Mouse (Mus musculus) heart, adult 2 months (tissue): ENCODE measurements at regions not wholly inside any gene's neighbourhood (a gene's known extent, or its start where the extent isn't known, plus 50 kb on each side); places are given as distances from the start of the nearest gene placed in this dataset.

Experiments used
- DNase-seq, 2 experiments: peaks; one replicate each; pipeline ENCODE4 v3.0.0; 2021
- H3K27ac ChIP-seq: fragments of 200-600 bp; 2 replicates; pipeline ENCODE4 v1.8.1; 2022
- H3K27me3 ChIP-seq: fragments of 200-500 bp; 2 replicates; pipeline ENCODE4 v1.6.1; 2012; ENCODE audit warnings: mild to moderate bottlenecking, low read length, inconsistent platforms, mixed read lengths; ENCODE audit not compliant: control insufficient read depth, insufficient read depth
- H3K36me3 ChIP-seq: fragments of 200-500 bp; 2 replicates; pipeline ENCODE4 v1.6.1; 2012; ENCODE audit warnings: low read length, inconsistent platforms; ENCODE audit not compliant: control insufficient read depth, insufficient read depth
- H3K4me1 ChIP-seq: fragments of 200-500 bp; 2 replicates; pipeline ENCODE4 v1.6.1; 2011; ENCODE audit warnings: low read length; ENCODE audit not compliant: control insufficient read depth, insufficient read depth
- H3K4me3 ChIP-seq: fragments of 200-600 bp; 2 replicates; pipeline ENCODE4 v1.8.1; 2022
- H3K79me2 ChIP-seq: fragments of 200-500 bp; replicated peaks from 2 replicates; pipeline ENCODE4 v1.6.1; 2012; ENCODE audit warnings: mild to moderate bottlenecking, inconsistent platforms, low read length, moderate library complexity, mixed read lengths; ENCODE audit not compliant: control insufficient read depth, insufficient read depth
- H3K9ac ChIP-seq: fragments of 200-500 bp; 2 replicates; pipeline ENCODE4 v1.6.1; 2012; ENCODE audit warnings: low read depth, mild to moderate bottlenecking, control low read depth, inconsistent platforms, low read length, mixed read lengths
- CTCF ChIP-seq: fragments of 200-600 bp; IDR thresholded peaks from 2 replicates; pipeline ENCODE4 v1.8.1; 2022; ENCODE audit warnings: antibody characterized with exemption, mild to moderate bottlenecking, moderate library complexity
- EP300 ChIP-seq: fragments of 200-500 bp; IDR thresholded peaks from 2 replicates; pipeline ENCODE4 v1.6.1; 2011; ENCODE audit warnings: low read depth, low read length, control low read depth; ENCODE audit not compliant: insufficient read depth
- POLR2A ChIP-seq: fragments of 200-500 bp; IDR thresholded peaks from 2 replicates; pipeline ENCODE4 v1.6.1; 2011; ENCODE audit warnings: mild to moderate bottlenecking, low read depth, low read length, control low read depth; ENCODE audit not compliant: insufficient read depth
- WGBS: fragments of 180-500 bp; shearing (Covaris S2); methylation state at CpG from one replicate; pipeline ENCODE4 v1.1.7; 2018; 5-methylcytosine and 5-hydroxymethylcytosine counted together
- intact Hi-C: fragments of 180-260 bp; cut with DNase I; formaldehyde crosslinking; loops from one replicate; pipeline ENCODE4 v1.15.1; 2025

- Histone ChIP-seq H3K27me3 (no peaks in the 10 kb centered on the region), H3K36me3 (no peaks in the 10 kb centered on the region), H3K4me1 (no peaks in the 10 kb centered on the region; the same call in 1 of the 2 replicates), H3K79me2 (no peaks in the 10 kb centered on the region), H3K9ac (no peak overlapping the region), H3K4me3 (no peak overlapping the region), H3K27ac (no peak overlapping the region)
- no peak for TF ChIP-seq CTCF
- TF ChIP-seq POLR2A: no peak
- TF ChIP-seq EP300: no peak
- WGBS: 67% methylated on average over 3 of the region's 3 CpGs
- intact Hi-C loops: no loop called here
- peak in 1 of 2 experiments; percentile 15 for DNase-seq
Measured at GRCm38 (mm10) chr9:52800476-52800875, 120.9 kb upstream of the AI593442 start.

GRCm38 (mm10) chr9:52792596-52792995 is 113.0 kb upstream of the AI593442 start:
- H3K79me2 ChIP-seq: no peaks in the 10 kb centered on the region
- H3K9ac ChIP-seq: no peak overlapping the region
- H3K36me3 ChIP-seq: no peaks in the 10 kb centered on the region
- no peaks in the 10 kb centered on the region for H3K27me3 ChIP-seq
- 64% methylated on average over 1 of the region's 1 CpGs for WGBS
- H3K27ac ChIP-seq: no peak overlapping the region
- no peaks in the 10 kb centered on the region for H3K4me1 ChIP-seq
- TF ChIP-seq EP300 (no peak), POLR2A (no peak), CTCF (no peak)
- no peak overlapping the region for H3K4me3 ChIP-seq
- DNase-seq: no peak
- intact Hi-C loops: no loop called here

GRCm38 (mm10) chr9:52782520-52782919 is 102.9 kb upstream of the AI593442 start:
- Histone ChIP-seq H3K9ac (no peak overlapping the region), H3K27me3 (no peaks in the 10 kb centered on the region), H3K4me3 (no peak overlapping the region), H3K79me2 (no peaks in the 10 kb centered on the region), H3K4me1 (no peaks in the 10 kb centered on the region), H3K27ac (no peak overlapping the region), H3K36me3 (no peaks in the 10 kb centered on the region)
- TF ChIP-seq EP300 (no peak), CTCF (no peak), POLR2A (no peak)
- DNase-seq: no peak
- WGBS: 83% methylated on average over 3 of the region's 3 CpGs
- intact Hi-C loops: no loop called here

- Histone ChIP-seq H3K36me3 (no peaks in the 10 kb centered on the region), H3K4me3 (no peak overlapping the region), H3K27me3 (no peaks in the 10 kb centered on the region), H3K79me2 (no peaks in the 10 kb centered on the region), H3K27ac (no peak overlapping the region), H3K9ac (no peak overlapping the region), H3K4me1 (no peaks in the 10 kb centered on the region)
- no peak for TF ChIP-seq EP300
- TF ChIP-seq CTCF: no peak
- TF ChIP-seq POLR2A: no peak
- 51% methylated on average over 6 of the region's 6 CpGs for WGBS
- intact Hi-C loops: no loop called here
- DNase-seq: no peak
Measured at GRCm38 (mm10) chr9:52776542-52776941, 97.0 kb upstream of the AI593442 start.

- H3K27ac ChIP-seq: no peak overlapping the region
- H3K4me1 ChIP-seq: no peaks in the 10 kb centered on the region
- H3K27me3 ChIP-seq: no peaks in the 10 kb centered on the region
- H3K36me3 ChIP-seq: no peaks in the 10 kb centered on the region
- H3K4me3 ChIP-seq: no peak overlapping the region
- 97% methylated on average over 1 of the region's 1 CpGs for WGBS
- DNase-seq: no peak
- H3K79me2 ChIP-seq: no peaks in the 10 kb centered on the region
- TF ChIP-seq CTCF (no peak), EP300 (no peak), POLR2A (no peak)
- no peak overlapping the region for H3K9ac ChIP-seq
- intact Hi-C loops: no loop called here
Measured at GRCm38 (mm10) chr9:52775232-52775631, 95.7 kb upstream of the AI593442 start.

- DNase-seq: no peak
- TF ChIP-seq POLR2A: no peak
- TF ChIP-seq CTCF: no peak
- TF ChIP-seq EP300: no peak
- Histone ChIP-seq H3K79me2 (no peaks in the 10 kb centered on the region), H3K4me1 (no peaks in the 10 kb centered on the region), H3K36me3 (no peaks in the 10 kb centered on the region), H3K9ac (no peak overlapping the region), H3K27me3 (no peaks in the 10 kb centered on the region), H3K4me3 (no peak overlapping the region), H3K27ac (no peak overlapping the region)
- intact Hi-C loops: no loop called here
- WGBS: 46% methylated on average over 5 of the region's 5 CpGs
Measured at GRCm38 (mm10) chr9:52768056-52768455, 88.5 kb upstream of the AI593442 start.

GRCm38 (mm10) chr9:52765809-52766208 is 86.2 kb upstream of the AI593442 start:
- intact Hi-C loops: no loop called here
- Histone ChIP-seq H3K9ac (no peak overlapping the region), H3K36me3 (no peaks in the 10 kb centered on the region)

More at GRCm38 (mm10) chr9:52765809-52766208, 86.2 kb upstream of the AI593442 start:
- Histone ChIP-seq H3K79me2 (no peaks in the 10 kb centered on the region), H3K4me1 (no peaks in the 10 kb centered on the region), H3K4me3 (no peak overlapping the region), H3K27me3 (no peaks in the 10 kb centered on the region), H3K27ac (no peak overlapping the region)
- TF ChIP-seq POLR2A (no peak), EP300 (no peak), CTCF (no peak)
- WGBS: 76% methylated on average over 5 of the region's 5 CpGs
- no peak for DNase-seq
